Mouse (Mus musculus) layer of hippocampus, adult 18-20 months (tissue): ENCODE measurements around the gene Camk2n1. TPM values are rescaled to one million over a fixed set of nuclear protein-coding genes. Genes with fewer than 3 reads are reported as not detected.
A peak's percentile ranks its signal among the peaks of the same experiment; 100 is the strongest.

Source experiments
- DNase-seq, 2 experiments: peaks; one replicate each; pipeline ENCODE4 v3.0.0; 2022; ENCODE audit warnings: low spot score in 2 of 2
- total RNA-seq, 2 experiments: library from RNA; stranded (reverse); gene quantifications; 2 replicates each; pipeline ENCODE4 v1.2.3; 2021

Gene Camk2n1
- total RNA-seq, 2 experiments from 2014 or later: 405 to 413 TPM

- DNase-seq: peak in 1 of 2 experiments; percentile 64
These were observed 51.2 kb downstream of the Camk2n1 start for GRCm38 (mm10) chr4:138505171-138505870.

- no peak for DNase-seq
These were observed 53.8 kb downstream of the Camk2n1 start for GRCm38 (mm10) chr4:138507903-138508302.

Other genes with a start within 250 kb of the Camk2n1 start
- 100 to 1,000 TPM; 188 to 202 TPM for gene Hp1bp3, start 238.0 kb upstream of the Camk2n1 start, total RNA-seq
- gene Sh2d5, start 203.9 kb upstream of the Camk2n1 start, total RNA-seq: 10 to 100 TPM; 50.7 to 57.3 TPM
- 10 to 100 TPM; 21.9 to 22.4 TPM for gene Kif17, start 203.9 kb upstream of the Camk2n1 start, total RNA-seq
- 10 to 100 TPM; 93.0 to 96.1 TPM for gene Ddost, start 149.6 kb upstream of the Camk2n1 start, total RNA-seq
- 100 to 1,000 TPM; 309 to 311 TPM for gene Pink1, start 128.0 kb upstream of the Camk2n1 start, total RNA-seq
- gene Cda, start 86.3 kb upstream of the Camk2n1 start, total RNA-seq: 1 to 10 TPM; 1.7 to 2.4 TPM
- gene Fam43b, start 57.8 kb upstream of the Camk2n1 start, total RNA-seq: 10 to 100 TPM; 31.8 to 34.3 TPM
- 10 to 100 TPM; 67.3 to 68.5 TPM for gene Mul1, start 19.6 kb upstream of the Camk2n1 start, total RNA-seq
- 1 to 10 TPM; 4.3 to 4.6 TPM for gene Vwa5b1, start 181.6 kb downstream of the Camk2n1 start, total RNA-seq